Mouse (Mus musculus): ENCODE measurements around the gene Pias4.
"Not testable (repeated sequence)": the region's sequence is repeated elsewhere in the genome, so short reads cannot be mapped to it uniquely, and the experiment has no call there.

Pias4 gene

GRCm38 (mm10) chr10:81190912-81191321 is 23.2 kb upstream of the Pias4 start:
- DNase-seq (ENCODE audit: low read depth), result peak; percentile 51

GRCm38 (mm10) chr10:81190236-81190911 is 22.7 kb upstream of the Pias4 start:
- peak; percentile 55 for DNase-seq (ENCODE audit: low read depth)

DNA sequence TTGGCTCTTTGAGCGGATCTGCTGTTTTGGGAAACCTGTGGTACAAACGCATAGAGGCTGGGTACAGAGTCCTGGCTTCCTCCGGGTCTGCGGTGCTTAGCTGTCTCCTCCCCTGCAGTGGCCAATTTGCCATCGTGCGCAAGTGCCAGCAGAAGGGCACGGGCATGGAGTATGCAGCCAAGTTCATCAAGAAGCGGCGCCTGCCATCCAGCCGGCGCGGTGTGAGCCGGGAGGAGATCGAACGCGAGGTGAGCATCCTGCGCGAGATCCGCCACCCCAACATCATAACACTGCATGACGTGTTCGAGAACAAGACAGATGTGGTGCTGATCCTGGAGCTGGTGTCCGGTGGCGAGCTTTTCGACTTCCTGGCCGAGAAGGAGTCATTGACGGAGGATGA is 22.1 kb upstream of the Pias4 start:
- DNase-seq (ENCODE audit: low read depth), result no peak

- DNase-seq (ENCODE audit: low read depth), result no peak
Observed at GRCm38 (mm10) chr10:81187161-81187560, 19.4 kb upstream of the Pias4 start.

GRCm38 (mm10) chr10:81184765-81185164 is 17.0 kb upstream of the Pias4 start:
- no peak for DNase-seq (ENCODE audit: low read depth)

DNA sequence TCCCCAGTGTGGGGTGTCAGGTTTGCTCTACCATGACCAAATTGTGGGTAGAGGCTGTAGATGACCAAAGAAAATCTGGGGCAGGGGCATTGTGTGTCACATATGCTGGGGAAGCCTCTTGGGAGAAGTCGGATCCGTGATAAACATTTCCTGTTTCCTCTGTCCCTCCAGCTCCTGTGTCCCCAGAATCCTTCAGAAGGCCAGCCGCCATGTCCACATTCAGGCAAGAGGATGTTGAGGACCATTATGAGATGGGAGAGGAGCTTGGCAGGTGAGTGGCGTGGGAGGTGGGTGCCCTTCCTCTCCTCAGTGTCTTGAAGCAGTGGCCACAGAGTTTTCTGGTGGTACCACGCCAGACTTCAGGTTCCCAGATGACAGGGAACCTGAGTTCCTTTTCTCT is 16.1 kb upstream of the Pias4 start, which contains the start of gene 4930442H23Rik:
4930442H23Rik (minus strand) TSS at position 45 of the 400 bp plus-strand sequence.
- DNase-seq (ENCODE audit: low read depth), result no peak

DNA sequence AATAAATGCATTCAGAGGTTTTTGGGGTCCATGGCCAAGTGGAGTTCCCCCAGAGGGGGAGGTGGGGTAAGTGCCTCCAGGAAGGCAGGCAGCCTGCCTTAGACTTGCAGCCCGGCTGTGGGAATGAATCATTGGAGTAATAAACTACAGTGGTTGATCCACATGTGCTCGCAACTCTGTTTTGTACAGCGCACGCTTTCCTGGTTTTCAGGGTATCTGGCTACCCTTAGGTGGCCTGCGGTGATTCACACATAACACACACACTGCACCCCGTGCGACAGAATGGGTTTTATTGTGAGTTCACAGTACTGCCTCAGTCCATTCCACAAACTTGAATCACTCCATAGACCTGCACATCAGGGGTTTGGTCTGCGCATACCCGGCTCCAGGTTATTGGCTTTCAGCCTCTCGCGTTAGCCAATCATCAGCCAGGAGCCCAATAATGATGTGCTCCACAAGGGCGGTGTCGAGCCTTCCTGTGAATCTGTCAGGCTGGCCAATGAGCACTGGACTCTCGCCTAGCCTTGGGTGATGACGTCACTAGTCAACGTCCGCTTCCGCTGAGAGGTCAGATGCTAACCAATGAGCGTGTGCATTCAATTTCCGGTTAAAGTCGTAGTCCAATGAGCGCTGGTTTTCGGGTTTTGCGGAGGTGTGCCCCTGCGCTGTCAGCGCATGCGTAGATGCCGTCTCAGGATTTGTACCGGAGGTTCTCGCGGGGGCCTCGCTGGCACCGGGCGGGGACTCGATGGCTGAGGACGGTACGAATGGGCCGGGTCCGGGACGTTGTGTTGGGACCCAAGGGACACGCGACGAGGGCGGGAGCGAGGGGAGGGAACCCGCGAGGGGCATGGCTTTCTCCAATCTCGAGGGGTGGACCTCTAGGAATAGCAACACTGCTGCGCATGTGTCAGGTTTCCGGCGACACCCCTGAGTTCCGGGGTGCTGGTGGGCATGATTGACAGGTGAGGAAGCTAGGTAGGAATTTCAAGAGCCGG is 14.9 kb upstream of the Pias4 start, which contains the start of gene Dapk3:
Dapk3 (plus strand) TSS at position 670 of the 998 bp plus-strand sequence.
- peak; percentile 98 for DNase-seq (ENCODE audit: low read depth)

- DNase-seq (ENCODE audit: low read depth), result peak; percentile 39
Observed at GRCm38 (mm10) chr10:81181860-81182259, 14.1 kb upstream of the Pias4 start.

DNA sequence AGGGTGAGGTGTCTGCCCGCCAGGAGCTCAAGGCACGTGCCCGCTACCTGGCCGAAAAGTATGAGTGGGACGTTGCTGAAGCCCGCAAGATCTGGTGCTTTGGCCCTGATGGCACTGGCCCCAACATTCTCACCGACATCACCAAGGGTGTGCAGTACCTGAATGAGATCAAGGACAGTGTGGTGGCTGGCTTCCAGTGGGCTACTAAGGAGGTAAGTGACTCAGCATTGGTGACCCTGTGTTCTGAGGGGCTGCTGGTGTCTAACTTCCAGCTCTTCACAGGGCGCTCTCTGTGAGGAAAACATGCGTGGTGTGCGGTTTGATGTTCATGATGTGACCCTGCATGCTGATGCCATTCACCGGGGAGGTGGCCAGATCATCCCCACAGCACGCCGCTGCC is 13.2 kb upstream of the Pias4 start:
- DNase-seq (ENCODE audit: low read depth), result peak; percentile 37

- no peak for DNase-seq (ENCODE audit: low read depth)
Observed at GRCm38 (mm10) chr10:81179451-81180342, 12.0 kb upstream of the Pias4 start.

- no peak for DNase-seq (ENCODE audit: low read depth)
Observed at GRCm38 (mm10) chr10:81178927-81179326, 11.2 kb upstream of the Pias4 start.

DNA sequence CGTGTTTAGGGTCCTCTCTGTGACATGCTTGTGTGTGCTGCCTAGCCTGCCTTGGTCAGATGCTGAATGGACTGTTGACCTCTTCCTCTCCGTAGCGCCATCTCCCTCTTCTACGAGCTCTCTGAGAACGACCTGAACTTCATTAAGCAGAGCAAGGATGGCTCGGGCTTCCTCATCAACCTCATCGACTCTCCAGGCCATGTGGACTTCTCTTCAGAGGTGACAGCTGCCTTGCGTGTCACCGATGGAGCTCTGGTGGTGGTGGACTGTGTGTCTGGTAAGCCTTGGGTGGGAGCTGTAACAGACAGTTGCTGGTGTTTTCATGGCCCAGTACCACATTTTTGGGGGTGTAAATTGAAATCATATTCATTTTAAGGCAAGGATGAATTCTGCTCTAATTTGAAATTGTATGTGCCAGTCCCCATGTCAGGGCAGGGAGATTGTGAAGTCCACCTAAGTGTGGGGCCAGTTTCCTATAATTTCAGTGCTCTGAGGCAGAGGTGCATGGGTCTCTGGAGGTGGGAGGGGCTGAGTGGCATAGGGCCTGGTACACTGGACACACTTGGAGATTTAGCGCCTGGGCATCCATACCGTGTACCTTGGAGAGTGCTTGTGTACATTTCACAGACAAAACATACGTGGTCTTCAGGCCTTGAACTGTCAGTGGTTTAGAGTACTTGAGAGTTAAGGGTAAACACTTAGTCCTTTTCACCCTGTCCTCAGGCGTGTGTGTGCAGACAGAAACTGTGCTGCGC is 10.4 kb upstream of the Pias4 start:
- no peak for DNase-seq (ENCODE audit: low read depth)

GRCm38 (mm10) chr10:81177491-81177925 is 9.8 kb upstream of the Pias4 start:
- DNase-seq (ENCODE audit: low read depth), result no peak

DNA sequence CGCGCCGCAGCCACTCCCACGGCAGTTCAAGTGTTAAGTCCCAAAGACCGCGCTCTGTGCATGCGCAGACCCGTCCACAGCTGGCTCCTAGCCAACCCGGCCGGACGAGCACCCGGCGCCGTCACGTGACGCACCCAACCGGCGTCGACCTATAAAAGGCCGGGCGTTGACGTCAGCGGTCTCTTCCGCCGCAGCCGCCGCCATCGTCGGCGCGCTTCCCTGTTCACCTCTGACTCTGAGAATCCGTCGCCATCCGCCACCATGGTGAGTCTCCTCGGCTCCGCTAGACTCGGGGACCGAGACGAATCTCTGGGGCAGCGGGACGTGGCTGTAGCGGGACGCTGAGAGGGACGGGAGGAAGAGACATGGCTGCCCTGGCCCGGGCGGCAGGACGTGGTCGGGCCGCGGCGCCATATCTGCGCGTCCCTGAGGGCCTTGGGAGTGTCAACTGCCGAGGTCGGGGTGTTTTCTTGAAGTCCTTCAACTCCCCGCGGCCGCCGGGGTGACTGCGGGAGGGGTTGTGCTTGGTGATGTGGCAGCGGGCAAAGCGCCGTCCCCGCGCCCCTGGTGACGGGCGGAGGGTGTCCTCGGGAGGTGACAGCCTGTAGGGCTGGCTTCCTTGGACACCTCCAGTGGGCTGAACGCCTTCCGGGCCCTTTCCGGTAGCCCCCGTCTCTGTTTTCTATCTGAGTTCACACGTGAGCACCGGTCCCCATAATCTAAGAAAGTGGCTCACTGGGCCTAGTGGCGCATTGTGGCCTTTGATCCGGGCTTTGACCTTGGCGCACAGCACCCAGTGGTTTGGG is 8.9 kb upstream of the Pias4 start, which contains the start of gene Eef2:
Eef2 (plus strand) TSS at position 166 of the 806 bp plus-strand sequence.
- DNase-seq (ENCODE audit: low read depth), result peak; percentile 97

DNA sequence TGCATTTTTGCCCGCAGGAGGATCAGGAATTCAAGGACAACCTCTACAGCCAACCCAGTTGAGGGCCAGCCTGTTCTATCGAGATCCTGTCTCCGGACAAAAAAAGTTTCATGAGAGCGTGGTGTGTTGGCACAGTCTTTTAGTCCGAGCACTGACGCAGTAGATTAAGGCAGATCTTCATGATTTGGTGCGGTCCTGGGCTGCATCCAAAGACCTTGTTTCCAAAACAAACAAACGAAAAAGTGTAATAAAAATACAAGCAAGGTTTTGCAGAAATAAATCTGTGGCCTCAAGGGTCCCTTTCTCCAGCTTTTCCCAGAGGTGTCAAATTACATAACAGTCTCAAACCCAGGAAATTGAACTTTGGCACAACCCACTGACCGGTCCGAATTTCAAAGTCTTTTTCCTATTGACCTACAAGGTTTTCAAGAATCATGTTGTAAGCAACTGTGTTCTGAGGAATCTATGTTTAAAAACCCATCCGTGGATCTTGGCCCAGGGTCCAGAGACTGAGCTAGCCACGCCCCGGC is 8.3 kb upstream of the Pias4 start:
- DNase-seq (ENCODE audit: low read depth), result no peak

GRCm38 (mm10) chr10:81175345-81175701 is 7.6 kb upstream of the Pias4 start:
- not testable (repeated sequence) for DNase-seq (ENCODE audit: low read depth)

GRCm38 (mm10) chr10:81174617-81175344 is 7.1 kb upstream of the Pias4 start:
- peak; percentile 93 for DNase-seq (ENCODE audit: low read depth)

DNA sequence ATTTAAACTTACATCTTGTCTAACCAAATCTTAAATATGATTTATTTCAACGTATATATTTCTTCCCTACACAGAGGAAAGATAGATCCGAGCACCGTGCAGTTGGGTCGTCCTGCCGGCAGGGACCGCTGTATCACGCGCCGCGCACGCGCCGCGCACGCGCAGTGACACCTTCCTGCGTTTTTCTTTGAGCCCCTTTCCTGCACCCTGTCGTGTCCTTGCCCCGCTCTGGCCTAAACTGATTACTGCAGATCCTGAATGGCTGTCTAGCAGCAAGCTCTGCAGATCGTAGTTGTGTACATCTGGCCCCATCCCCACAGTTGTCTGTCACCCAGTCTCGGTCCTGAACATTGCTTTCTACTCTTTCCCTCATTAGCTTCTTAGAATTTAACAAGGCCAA is 5.4 kb upstream of the Pias4 start:
- DNase-seq (ENCODE audit: low read depth), result peak; percentile 94

GRCm38 (mm10) chr10:81169411-81169900 is 1.7 kb upstream of the Pias4 start:
- DNase-seq (ENCODE audit: low read depth), result peak; percentile 89

All from naive thymus-derived CD4-positive, alpha-beta T cell, adult 2 months (primary cell).